Mouse (Mus musculus): Measurements from ENCODE around the gene Polr3gl. TPM values are rescaled to one million over a fixed set of nuclear protein-coding genes. Genes with fewer than 3 reads are reported as not detected.

Gene Polr3gl
- polyA plus RNA-seq, 1 experiment from 2014 or later = 26.5 TPM

Other genes starting within 250 kb of the Polr3gl start
- 0.14 and 0.20 TPM in 2 replicates for gene BC107364, start 141.9 kb downstream of the Polr3gl start, polyA plus RNA-seq (2015; fragmentation: Nextera tagmentation; extraction: Ambion mirVana)
- gene Hfe2, start 69.0 kb downstream of the Polr3gl start, polyA plus RNA-seq (2015; fragmentation: Nextera tagmentation; extraction: Ambion mirVana) = 0.29 and 0.37 TPM in 2 replicates
- gene Txnip, start 36.2 kb downstream of the Polr3gl start, polyA plus RNA-seq (2015; fragmentation: Nextera tagmentation; extraction: Ambion mirVana) = 136 and 146 TPM in 2 replicates
- 0.67 and 1.5 TPM in 2 replicates for gene Gm16253, start 17.2 kb downstream of the Polr3gl start, polyA plus RNA-seq (2015; fragmentation: Nextera tagmentation; extraction: Ambion mirVana)
- gene Ankrd34a, start 2.5 kb upstream of the Polr3gl start, polyA plus RNA-seq (2015; fragmentation: Nextera tagmentation; extraction: Ambion mirVana) = 1.9 and 2.3 TPM in 2 replicates
- 4.8 and 5.7 TPM in 2 replicates for gene Lix1l, start 7.0 kb upstream of the Polr3gl start, polyA plus RNA-seq (2015; fragmentation: Nextera tagmentation; extraction: Ambion mirVana)
- 113 and 118 TPM in 2 replicates for gene Rbm8a, start 35.8 kb upstream of the Polr3gl start, polyA plus RNA-seq (2015; fragmentation: Nextera tagmentation; extraction: Ambion mirVana)
- 42.2 TPM in 2 replicates for gene Pex11b, start 41.2 kb upstream of the Polr3gl start, polyA plus RNA-seq (2015; fragmentation: Nextera tagmentation; extraction: Ambion mirVana)
- gene Gm42957, start 41.3 kb upstream of the Polr3gl start, polyA plus RNA-seq (2015; fragmentation: Nextera tagmentation; extraction: Ambion mirVana) = 0.08 TPM in 1 of 2 replicates, not detected in the other
- 0.43 and 0.49 TPM in 2 replicates for gene Itga10, start 51.4 kb upstream of the Polr3gl start, polyA plus RNA-seq (2015; fragmentation: Nextera tagmentation; extraction: Ambion mirVana)
- gene Ankrd35, start 76.0 kb upstream of the Polr3gl start, polyA plus RNA-seq (2015; fragmentation: Nextera tagmentation; extraction: Ambion mirVana) = 0.48 and 0.49 TPM in 2 replicates
- gene Pias3, start 102.2 kb upstream of the Polr3gl start, polyA plus RNA-seq (2015; fragmentation: Nextera tagmentation; extraction: Ambion mirVana) = 37.1 and 37.2 TPM in 2 replicates
- 5.7 and 5.9 TPM in 2 replicates for gene Nudt17, start 114.4 kb upstream of the Polr3gl start, polyA plus RNA-seq (2015; fragmentation: Nextera tagmentation; extraction: Ambion mirVana)
- gene Polr3c, start 133.4 kb upstream of the Polr3gl start, polyA plus RNA-seq (2015; fragmentation: Nextera tagmentation; extraction: Ambion mirVana) = 36.5 and 39.3 TPM in 2 replicates
- 41.6 and 46.1 TPM in 2 replicates for gene Rnf115, start 133.5 kb upstream of the Polr3gl start, polyA plus RNA-seq (2015; fragmentation: Nextera tagmentation; extraction: Ambion mirVana)
- 16.0 and 19.9 TPM in 2 replicates for gene Pdzk1, start 235.1 kb upstream of the Polr3gl start, polyA plus RNA-seq (2015; fragmentation: Nextera tagmentation; extraction: Ambion mirVana)
- 1.1 and 1.4 TPM in 2 replicates for gene Cd160, start 235.2 kb upstream of the Polr3gl start, polyA plus RNA-seq (2015; fragmentation: Nextera tagmentation; extraction: Ambion mirVana)

Data from intestine, embryonic 15.5 days (tissue).